Mouse (Mus musculus) adrenal gland, adult 10 weeks (tissue): Measurements from ENCODE around the gene Nop53. TPM values are rescaled to one million over a fixed set of nuclear protein-coding genes. Genes with fewer than 3 reads are reported as not detected.

Experiments
- polyA plus RNA-seq: library from polyadenylated mRNA; stranded (reverse); fragments of 350-450 nt; fragmentation: Illumina TruSeq; extraction: RNeasy Lipid Tissue Mini Kit (QIAGEN cat#74804); gene quantifications from one replicate; pipeline ENCODE4 v1.2.3, GENCODE M21; 2014; ENCODE audit warnings: low read depth, low replicate concordance

The Nop53 gene
- polyA plus RNA-seq, result 9.7 TPM

DNA sequence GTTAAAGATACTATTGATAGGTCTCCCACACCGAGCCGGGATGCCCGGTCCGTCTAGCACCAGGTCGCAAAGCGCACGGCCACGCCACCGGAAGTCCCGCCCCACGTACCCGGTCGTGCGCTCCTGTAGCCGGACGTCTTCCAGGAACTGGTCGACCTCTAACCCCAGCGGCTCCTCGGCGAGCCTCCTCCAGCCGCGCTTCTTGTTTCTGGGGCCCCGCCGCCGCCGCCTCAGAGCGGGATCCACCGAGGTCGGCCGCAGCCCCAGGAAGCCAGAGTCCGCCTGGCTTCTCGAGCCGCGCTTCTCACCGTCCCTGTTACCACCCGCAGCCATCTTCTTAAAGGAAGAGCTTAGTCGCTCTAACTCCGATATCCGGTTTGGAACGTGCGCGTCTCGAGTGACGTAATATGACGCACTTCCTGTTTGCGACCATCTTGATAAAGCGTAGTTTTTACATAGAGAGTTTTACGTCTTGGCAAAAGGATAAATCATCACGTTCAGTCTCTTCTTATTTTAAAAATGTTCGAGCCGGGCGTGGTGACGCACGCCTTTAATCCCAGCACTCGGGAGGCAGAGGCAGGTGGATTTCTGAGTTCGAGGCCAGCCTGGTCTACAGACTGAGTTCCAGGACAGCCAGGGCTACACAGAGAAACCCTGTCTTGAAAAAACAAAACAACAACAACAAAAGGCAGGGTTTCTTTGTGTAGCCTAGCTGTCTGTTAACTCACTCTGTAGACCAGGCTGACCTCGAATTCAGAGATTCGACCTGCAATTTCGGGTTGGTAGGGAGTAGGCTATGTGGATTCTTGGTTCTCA lies at the start of gene Nop53:
TSS of gene Nop53 (minus strand) at position 354 of the 816 bp plus-strand sequence.

DNA sequence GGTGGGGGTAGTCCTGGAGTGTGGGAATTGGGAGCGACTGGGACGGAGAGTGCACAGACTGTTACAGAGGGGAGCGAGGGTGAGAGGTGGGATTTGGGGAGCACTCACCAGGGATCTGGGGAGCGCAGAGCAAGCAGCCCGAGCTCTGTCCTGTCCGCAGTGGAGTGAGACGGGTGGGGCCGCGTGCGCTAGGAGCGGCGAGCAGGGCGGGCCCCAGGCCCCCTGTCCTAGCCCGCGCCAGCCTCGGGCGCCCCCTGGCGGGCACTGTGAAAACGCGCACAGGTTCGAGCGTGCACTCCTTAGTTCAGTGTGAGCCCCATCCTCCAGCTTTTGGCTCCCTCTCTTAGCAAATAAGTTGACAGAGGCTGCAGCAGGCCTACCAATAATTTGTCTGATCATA lies 21.4 kb upstream of the Nop53 start, which contains the start of gene Ehd2:
TSS of gene Ehd2 (minus strand) at position 256 of the 400 bp plus-strand sequence.

GRCm38 (mm10) chr7:15922220-15922773 lies 23.6 kb downstream of the Nop53 start, which contains the start of gene Selenow:
Gene Selenow (minus strand): TSS chr7:15922402.

Other genes starting within 250 kb of the Nop53 start
- not detected for gene Obox5, start 195.9 kb downstream of the Nop53 start, polyA plus RNA-seq
- not detected for gene Obox6, start 106.4 kb downstream of the Nop53 start, polyA plus RNA-seq
- gene Crx, start 66.1 kb downstream of the Nop53 start, polyA plus RNA-seq, result not detected
- gene Crxos, start 63.5 kb downstream of the Nop53 start, polyA plus RNA-seq, result not detected
- gene Selenow, start 23.7 kb downstream of the Nop53 start, polyA plus RNA-seq, result 8.6 TPM
- gene Ehd2, start 21.5 kb upstream of the Nop53 start, polyA plus RNA-seq, result 17.7 TPM
- gene Bicra, start 101.8 kb upstream of the Nop53 start, polyA plus RNA-seq, result 0.64 TPM
- gene Zfp541, start 115.7 kb upstream of the Nop53 start, polyA plus RNA-seq, result not detected
- 34.1 TPM for gene Napa, start 152.4 kb upstream of the Nop53 start, polyA plus RNA-seq
- gene Kptn, start 173.8 kb upstream of the Nop53 start, polyA plus RNA-seq, result 4.7 TPM
- 0.29 TPM for gene Slc8a2, start 183.8 kb upstream of the Nop53 start, polyA plus RNA-seq
- not detected for gene Meis3, start 229.0 kb upstream of the Nop53 start, polyA plus RNA-seq